Comparison of ENCODE assay signal across 9 mouse cellular contexts in genomic region chr1:85897901-85898760, GRCm38 (mm10). TPM values are rescaled to one million over a fixed set of nuclear protein-coding genes. Genes with fewer than 3 reads are reported as not detected.
DNase-seq lines count a peak whose midpoint lies in the region; ATAC-seq and TF ChIP-seq lines count a peak whose summit lies in the region.
"Had no signal": no experiment of that assay in that cellular context is flagged by ENCODE, and none has a peak within 500 bp of the region (broad histone marks: within the 10 kb centered on the region; RNA-seq: fewer than 3 reads in every experiment).

No protein-coding gene starts in this region.

- WGBS in lung, embryonic 14.5 days: 21% methylated on average over 8 of the region's 8 CpGs
- WGBS in intestine, embryonic 16.5 days: 32% methylated on average over 8 of the region's 8 CpGs
- 20% methylated on average over 8 of the region's 8 CpGs for WGBS in stomach, embryonic 15.5 days

- H3K27me3 ChIP-seq in lung, embryonic 14.5 days (ENCODE audit: insufficient read depth, low read length): no peaks in the 10 kb centered on the region
- H3K27me3 ChIP-seq in intestine, embryonic 16.5 days (replicated peaks; ENCODE audit: control insufficient read depth, insufficient read depth, low read length): no peaks in the 10 kb centered on the region
- H3K27me3 ChIP-seq in stomach, embryonic 15.5 days (replicated peaks): no peaks in the 10 kb centered on the region

- peak overlapping the region; percentile 25; the same call in 1 of the 2 replicates for H3K4me2 ChIP-seq in lung, embryonic 14.5 days
- no peak overlapping the region for H3K4me2 ChIP-seq in intestine, embryonic 16.5 days (ENCODE audit: low read depth, low read length)
- peak overlapping the region; percentile 23; the same call in 1 of the 2 replicates for H3K4me2 ChIP-seq in stomach, embryonic 15.5 days

- H3K36me3 ChIP-seq in lung, embryonic 14.5 days (ENCODE audit: insufficient read depth): peaks cover 4% of the 10 kb centered on the region
- H3K36me3 ChIP-seq in intestine, embryonic 16.5 days (ENCODE audit: control insufficient read depth, insufficient read depth, low read length): no peaks in the 10 kb centered on the region
- no peaks in the 10 kb centered on the region for H3K36me3 ChIP-seq in stomach, embryonic 15.5 days

- H3K27ac ChIP-seq in lung, embryonic 14.5 days (ENCODE audit: low read depth): peak overlapping the region; percentile 75
- H3K27ac ChIP-seq in intestine, embryonic 16.5 days (ENCODE audit: low read length): no peak overlapping the region; the same call in none of the 2 replicates
- peak overlapping the region; percentile 79 for H3K27ac ChIP-seq in stomach, embryonic 15.5 days

- no peak overlapping the region for H3K4me3 ChIP-seq in lung, embryonic 14.5 days (ENCODE audit: low read depth, low read length)
- no peak overlapping the region for H3K4me3 ChIP-seq in intestine, embryonic 16.5 days (ENCODE audit: low read length)
- H3K4me3 ChIP-seq in stomach, embryonic 15.5 days (replicated peaks): no peak overlapping the region
- H3K4me3 ChIP-seq: myocyte had no signal

- H3K4me1 ChIP-seq in lung, embryonic 14.5 days (ENCODE audit: insufficient read depth): peaks cover 49% of the 10 kb centered on the region
- peaks cover 67% of the 10 kb centered on the region for H3K4me1 ChIP-seq in intestine, embryonic 16.5 days (ENCODE audit: control insufficient read depth, insufficient read depth, low read length)
- peaks cover 65% of the 10 kb centered on the region for H3K4me1 ChIP-seq in stomach, embryonic 15.5 days

- peak; percentile 15; the same call in 1 of the 2 replicates for ATAC-seq in lung, embryonic 14.5 days (ENCODE audit: insufficient read depth)
- no peak for ATAC-seq in intestine, embryonic 16.5 days
- ATAC-seq in stomach, embryonic 15.5 days (ENCODE audit: insufficient read depth, low FRiP score, low read depth): no peak

- DNase-seq in cerebellum, adult 11-12 months: peak; percentile 36
- no peak for DNase-seq in cerebellum, adult 8-10 months
- DNase-seq in lung, embryonic 14.5 days: peak; percentile 69
- DNase-seq in lung, postnatal 14 days: no peak
- no peak for DNase-seq in thymus, postnatal 25 days
- DNase-seq in left cerebral cortex, adult 18-20 months (ENCODE audit: low spot score in 2 of 2): no peak

- H3K9ac ChIP-seq in lung, embryonic 14.5 days: peak overlapping the region; percentile 38; the same call in 1 of the 2 replicates
- H3K9ac ChIP-seq in intestine, embryonic 16.5 days (ENCODE audit: low read depth, low read length): 0 out of 2 replicates have a peak overlapping the region, but pooled peaks have one; percentile 2
- no peak overlapping the region for H3K9ac ChIP-seq in stomach, embryonic 15.5 days

- no peaks in the 10 kb centered on the region for H3K9me3 ChIP-seq in lung, embryonic 14.5 days (ENCODE audit: low read depth, low read length)
- H3K9me3 ChIP-seq in intestine, embryonic 16.5 days (ENCODE audit: control insufficient read depth, low read length): no peaks in the 10 kb centered on the region
- H3K9me3 ChIP-seq in stomach, embryonic 15.5 days: no peaks in the 10 kb centered on the region

- no peak for TF ChIP-seq CTCF in lung, embryonic 14.5 days (IDR thresholded peaks at IDR 0.05; ENCODE audit: low read depth)

RNA-seq across cellular contexts. Expression of gene Itm2c, which starts 4.0 kb away (rescaled TPM):
- polyA plus RNA-seq in lung, embryonic 14.5 days (2014; fragmentation: Nextera tagmentation; extraction: Ambion mirVana): 99.5 and 107 TPM in 2 replicates
- 129 and 141 TPM in 2 replicates for polyA plus RNA-seq in intestine, embryonic 16.5 days (2015; fragmentation: Nextera tagmentation; extraction: Ambion mirVana)
- 165 and 178 TPM in 2 replicates for polyA plus RNA-seq in stomach, embryonic 15.5 days (2015; fragmentation: Nextera tagmentation; extraction: Ambion mirVana)
- 100 to 1,000 TPM; 731 to 809 TPM for total RNA-seq in left cerebral cortex, adult 18-20 months (2021)

RNA-seq across cellular contexts. Expression of gene 4933407L21Rik, which starts 30.2 kb away (rescaled TPM):
- polyA plus RNA-seq in lung, embryonic 14.5 days (2014; fragmentation: Nextera tagmentation; extraction: Ambion mirVana): not detected in 2 replicates
- 0.09 and 0.22 TPM in 2 replicates for polyA plus RNA-seq in intestine, embryonic 16.5 days (2015; fragmentation: Nextera tagmentation; extraction: Ambion mirVana)
- polyA plus RNA-seq in stomach, embryonic 15.5 days (2015; fragmentation: Nextera tagmentation; extraction: Ambion mirVana): 0.39 and 0.58 TPM in 2 replicates
- total RNA-seq in left cerebral cortex, adult 18-20 months (2021): 1 to 10 TPM; 5.2 to 7.7 TPM
- polyA plus RNA-seq: myocyte had no signal

Comparison
In these comparisons a context has a peak if more than half of its experiments do, and no peak if none do; other contexts are left out.
1. DNase-seq: peak in cerebellum, adult 11-12 months (single experiment) and lung, embryonic 14.5 days (single experiment); none in cerebellum, adult 8-10 months (single experiment), lung, postnatal 14 days (single experiment), thymus, postnatal 25 days (single experiment) and left cerebral cortex, adult 18-20 months (0 of 2).